Comparison of ENCODE assay signal across 8 mouse cellular contexts in the genomic region with DNA sequence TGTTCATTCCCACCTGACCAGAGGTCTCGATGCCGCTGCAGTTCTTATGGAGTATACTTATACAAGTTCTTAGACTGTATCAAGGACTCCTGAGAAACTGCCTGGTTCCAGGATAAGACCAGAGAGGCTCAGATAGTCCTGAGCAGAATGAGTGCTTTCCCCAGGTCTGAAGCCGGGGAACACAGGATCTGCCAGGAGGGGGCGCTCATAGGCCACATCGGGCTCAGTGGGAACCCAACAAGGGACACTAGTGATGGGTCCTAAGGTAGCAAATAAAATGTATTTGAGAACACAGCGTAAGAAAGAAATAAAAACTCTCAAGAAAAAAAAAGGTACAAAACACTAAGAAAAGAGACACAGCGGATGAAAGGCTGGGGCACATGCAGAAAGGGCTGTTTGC.
DNase-seq lines count a peak whose midpoint lies in the region; ATAC-seq and TF ChIP-seq lines count a peak whose summit lies in the region.

No protein-coding gene starts in this region.

- intact Hi-C loops in left cerebral cortex, adult 2 months (cut with DNase I) = loop anchor here (1.0 to 10.0 kb wide), 4 partner anchors 102 to 521 kb away; no protein-coding TSS in a partner anchor

- peak; percentile 53 for DNase-seq in cerebellum, adult 11 months
- DNase-seq in midbrain, embryonic 14.5 days = peak; percentile 82
- DNase-seq in left cerebral cortex, adult 2 months (ENCODE audit: extremely low spot score in 1 of 2, low spot score in 2 of 2) = peak; percentile 69 to 81
- peak; percentile 40 for DNase-seq in retina, postnatal 7 days (ENCODE audit: low read depth, low spot score)
- no peak for DNase-seq in thymus, postnatal 36 days

- ATAC-seq in cerebellum, adult (ENCODE audit: insufficient number of reproducible peaks, low FRiP score, low TSS enrichment) = no peak
- no peak for ATAC-seq in midbrain, embryonic 14.5 days (ENCODE audit: low FRiP score, low TSS enrichment)
- ATAC-seq in midbrain, embryonic 15.5 days (replicated peaks) = no peak
- peak; percentile 64; the same call in 1 of the 2 replicates for ATAC-seq in forebrain, embryonic 15.5 days (replicated peaks)

- no peak overlapping the region for H3K4me3 ChIP-seq in midbrain, embryonic 14.5 days (replicated peaks; ENCODE audit: low read depth, low read length)
- no peak overlapping the region for H3K4me3 ChIP-seq in midbrain, embryonic 15.5 days
- H3K4me3 ChIP-seq in forebrain, embryonic 15.5 days = no peak overlapping the region
- H3K4me3 ChIP-seq in left cerebral cortex, adult 2 months = no peak overlapping the region

- WGBS in midbrain, embryonic 14.5 days = 46% methylated on average over 7 of the region's 7 CpGs
- 46% methylated on average over 7 of the region's 7 CpGs for WGBS in midbrain, embryonic 15.5 days
- WGBS in forebrain, embryonic 15.5 days = 50% methylated on average over 7 of the region's 7 CpGs

- no peaks in the 10 kb centered on the region for H3K9me3 ChIP-seq in midbrain, embryonic 14.5 days (ENCODE audit: control insufficient read depth, low read length)
- H3K9me3 ChIP-seq in midbrain, embryonic 15.5 days = no peaks in the 10 kb centered on the region
- H3K9me3 ChIP-seq in forebrain, embryonic 15.5 days = no peaks in the 10 kb centered on the region

- TF ChIP-seq CTCF in left cerebral cortex, adult 2 months (IDR thresholded peaks at IDR 0.05) = peak; percentile 84

- H3K27me3 ChIP-seq in midbrain, embryonic 14.5 days (ENCODE audit: control insufficient read depth, insufficient read depth, low read length) = no peaks in the 10 kb centered on the region
- no peaks in the 10 kb centered on the region for H3K27me3 ChIP-seq in midbrain, embryonic 15.5 days (replicated peaks)
- no peaks in the 10 kb centered on the region for H3K27me3 ChIP-seq in forebrain, embryonic 15.5 days

- H3K27ac ChIP-seq in midbrain, embryonic 14.5 days (replicated peaks; ENCODE audit: low read depth, low read length) = no peak overlapping the region
- no peak overlapping the region for H3K27ac ChIP-seq in midbrain, embryonic 15.5 days
- no peak overlapping the region; the same call in 1 of the 2 replicates for H3K27ac ChIP-seq in forebrain, embryonic 15.5 days (replicated peaks)
- no peak overlapping the region for H3K27ac ChIP-seq in left cerebral cortex, adult 2 months

- H3K36me3 ChIP-seq in midbrain, embryonic 14.5 days (ENCODE audit: control insufficient read depth, insufficient read depth, low read length) = no peaks in the 10 kb centered on the region
- no peaks in the 10 kb centered on the region for H3K36me3 ChIP-seq in midbrain, embryonic 15.5 days (replicated peaks)
- no peaks in the 10 kb centered on the region for H3K36me3 ChIP-seq in forebrain, embryonic 15.5 days

- H3K4me2 ChIP-seq in midbrain, embryonic 14.5 days (ENCODE audit: low read length) = no peak overlapping the region
- no peak overlapping the region for H3K4me2 ChIP-seq in midbrain, embryonic 15.5 days
- no peak overlapping the region for H3K4me2 ChIP-seq in forebrain, embryonic 15.5 days (replicated peaks)

- no peak overlapping the region for H3K9ac ChIP-seq in midbrain, embryonic 14.5 days (replicated peaks; ENCODE audit: low read length)
- H3K9ac ChIP-seq in midbrain, embryonic 15.5 days = no peak overlapping the region
- H3K9ac ChIP-seq in forebrain, embryonic 15.5 days (replicated peaks) = no peak overlapping the region

- no peaks in the 10 kb centered on the region for H3K4me1 ChIP-seq in midbrain, embryonic 14.5 days (ENCODE audit: control insufficient read depth, insufficient read depth, low read length)
- no peaks in the 10 kb centered on the region; the same call in 1 of the 2 replicates for H3K4me1 ChIP-seq in midbrain, embryonic 15.5 days
- no peaks in the 10 kb centered on the region for H3K4me1 ChIP-seq in forebrain, embryonic 15.5 days

Comparison
In these comparisons a context has a peak if more than half of its experiments do, and no peak if none do; other contexts are left out.
1. DNase-seq: peak in cerebellum, adult 11 months (single experiment), midbrain, embryonic 14.5 days (single experiment), left cerebral cortex, adult 2 months (2 of 2) and retina, postnatal 7 days (single experiment); none in thymus, postnatal 36 days (0 of 2).